ENCODE assay signal across 21 mouse cellular contexts in genomic region chr19:57534262-57534661, GRCm38 (mm10).
DNase-seq lines count a peak whose midpoint lies in the region; ATAC-seq and TF ChIP-seq lines count a peak whose summit lies in the region.
"Had no signal": no experiment of that assay in that cellular context is flagged by ENCODE, and none has a peak within 500 bp of the region (broad histone marks: within the 10 kb centered on the region; RNA-seq: fewer than 3 reads in every experiment).

No protein-coding gene starts in this region.

- H3K4me2 ChIP-seq in intestine, embryonic 15.5 days (replicated peaks) = no peak overlapping the region
- H3K4me2 ChIP-seq in intestine, embryonic 16.5 days (ENCODE audit: low read depth, low read length) = no peak overlapping the region
- H3K4me2 ChIP-seq in lung, embryonic 14.5 days = no peak overlapping the region
- H3K4me2 ChIP-seq: embryonic facial prominence, embryonic 13.5 days; forebrain, embryonic 13.5 days; heart, embryonic 11.5 days; heart, embryonic 15.5 days had no signal

- H3K36me3 ChIP-seq in intestine, embryonic 15.5 days = no peaks in the 10 kb centered on the region
- H3K36me3 ChIP-seq in intestine, embryonic 16.5 days (ENCODE audit: control insufficient read depth, insufficient read depth, low read length) = no peaks in the 10 kb centered on the region
- no peaks in the 10 kb centered on the region for H3K36me3 ChIP-seq in lung, embryonic 14.5 days (ENCODE audit: insufficient read depth)
- H3K36me3 ChIP-seq: embryonic facial prominence, embryonic 13.5 days; heart, embryonic 15.5 days; hindbrain, embryonic 10.5 days had no signal

- no peaks in the 10 kb centered on the region for H3K27me3 ChIP-seq in intestine, embryonic 15.5 days (replicated peaks)
- H3K27me3 ChIP-seq in intestine, embryonic 16.5 days (replicated peaks; ENCODE audit: control insufficient read depth, insufficient read depth, low read length) = no peaks in the 10 kb centered on the region
- H3K27me3 ChIP-seq in lung, embryonic 14.5 days (ENCODE audit: insufficient read depth, low read length) = no peaks in the 10 kb centered on the region
- H3K27me3 ChIP-seq: embryonic facial prominence, embryonic 13.5 days; heart, embryonic 15.5 days had no signal

- H3K4me1 ChIP-seq in intestine, embryonic 15.5 days (replicated peaks) = peaks cover 16% of the 10 kb centered on the region; the same call in 1 of the 2 replicates
- H3K4me1 ChIP-seq in intestine, embryonic 16.5 days (ENCODE audit: control insufficient read depth, insufficient read depth, low read length) = peaks cover 11% of the 10 kb centered on the region
- no peaks in the 10 kb centered on the region for H3K4me1 ChIP-seq in lung, embryonic 14.5 days (ENCODE audit: insufficient read depth)
- H3K4me1 ChIP-seq: heart, embryonic 15.5 days had no signal

- DNase-seq in lung, embryonic 14.5 days = peak; percentile 41
- no peak for DNase-seq in lung, postnatal 36 days
- DNase-seq in lung, postnatal 14 days = peak; percentile 7
- no peak for DNase-seq in lung, adult 18-20 months
- DNase-seq: adrenal gland, postnatal 10 days; cerebellum, adult 11 months; cerebellum, adult 8-10 months; cerebellum, postnatal 14 days; embryo, embryonic 11 days; forebrain, postnatal 0 days; gastrocnemius, postnatal 14 days; heart, adult 2 months; heart, postnatal 14 days had no signal

- H3K27ac ChIP-seq in intestine, embryonic 15.5 days = no peak overlapping the region
- no peak overlapping the region for H3K27ac ChIP-seq in intestine, embryonic 16.5 days (ENCODE audit: low read length)
- no peak overlapping the region for H3K27ac ChIP-seq in lung, embryonic 14.5 days (ENCODE audit: low read depth)
- H3K27ac ChIP-seq: embryonic facial prominence, embryonic 13.5 days; forebrain, embryonic 13.5 days; heart, adult 2 months; heart, embryonic 15.5 days; hindbrain, embryonic 10.5 days had no signal

- H3K4me3 ChIP-seq in intestine, embryonic 15.5 days (replicated peaks) = no peak overlapping the region
- H3K4me3 ChIP-seq in intestine, embryonic 16.5 days (ENCODE audit: low read length) = no peak overlapping the region
- H3K4me3 ChIP-seq in lung, embryonic 14.5 days (ENCODE audit: low read depth, low read length) = no peak overlapping the region
- H3K4me3 ChIP-seq: embryonic facial prominence, embryonic 13.5 days; forebrain, embryonic 13.5 days; heart, adult 2 months; heart, embryonic 15.5 days; hindbrain, embryonic 10.5 days had no signal

- no peak for TF ChIP-seq CTCF in lung, embryonic 14.5 days (IDR thresholded peaks at IDR 0.05; ENCODE audit: low read depth)

- no peak overlapping the region for H3K9ac ChIP-seq in intestine, embryonic 15.5 days
- no peak overlapping the region for H3K9ac ChIP-seq in intestine, embryonic 16.5 days (ENCODE audit: low read depth, low read length)
- no peak overlapping the region for H3K9ac ChIP-seq in lung, embryonic 14.5 days
- H3K9ac ChIP-seq: embryonic facial prominence, embryonic 13.5 days; forebrain, embryonic 13.5 days; forebrain, postnatal 0 days; heart, embryonic 15.5 days had no signal

- 51% methylated on average over 7 of the region's 7 CpGs for WGBS in intestine, embryonic 15.5 days
- WGBS in intestine, embryonic 16.5 days = 60% methylated on average over 7 of the region's 7 CpGs
- WGBS in lung, embryonic 14.5 days = 51% methylated on average over 7 of the region's 7 CpGs

- no peaks in the 10 kb centered on the region; the same call in 1 of the 2 replicates for H3K9me3 ChIP-seq in intestine, embryonic 15.5 days
- H3K9me3 ChIP-seq in intestine, embryonic 16.5 days (ENCODE audit: control insufficient read depth, low read length) = no peaks in the 10 kb centered on the region
- no peaks in the 10 kb centered on the region for H3K9me3 ChIP-seq in lung, embryonic 14.5 days (ENCODE audit: low read depth, low read length)
- H3K9me3 ChIP-seq: forebrain, embryonic 13.5 days; heart, embryonic 15.5 days had no signal

- 0 out of 2 replicates have a peak, but pooled peaks have one; percentile 19 for ATAC-seq in intestine, embryonic 15.5 days
- no peak for ATAC-seq in intestine, embryonic 16.5 days
- peak; percentile 63 for ATAC-seq in lung, embryonic 14.5 days (ENCODE audit: insufficient read depth)
- ATAC-seq in erythroid progenitor cell, adult 5-6 weeks (replicated peaks; ENCODE audit: low FRiP score, poor library complexity, severe bottlenecking) = no peak
- ATAC-seq: forebrain, embryonic 13.5 days; forebrain, postnatal 0 days had no signal

Comparison
In these comparisons a context has a peak if more than half of its experiments do, and no peak if none do; other contexts are left out.
1. ATAC-seq: peak in intestine, embryonic 15.5 days (single experiment) and lung, embryonic 14.5 days (single experiment); none in intestine, embryonic 16.5 days (single experiment) and erythroid progenitor cell, adult 5-6 weeks (single experiment).
2. DNase-seq: peak in lung, embryonic 14.5 days (single experiment) and lung, postnatal 14 days (single experiment); none in lung, postnatal 36 days (single experiment) and lung, adult 18-20 months (0 of 2).